Mouse (Mus musculus) neural tube, embryonic 12.5 days (tissue): ENCODE measurements around the gene Mcee. TPM values are rescaled to one million over a fixed set of nuclear protein-coding genes. Genes with fewer than 3 reads are reported as not detected.

Experiments
- ATAC-seq: fragments of 200-750 bp; cut with Nextera tagmentation; 2 replicates; pipeline ENCODE4 v1.8.0; 2017; ENCODE audit warnings: low read depth, mild to moderate bottlenecking, moderate TSS enrichment, moderate library complexity; ENCODE audit not compliant: low FRiP score
- H3K27ac ChIP-seq: fragments of 300-500 bp; sonication (generic); 2 replicates; pipeline ENCODE4 v1.5.1; 2016
- H3K27me3 ChIP-seq: fragments of 300-500 bp; sonication (generic); replicated peaks from 2 replicates; pipeline ENCODE4 v1.6.1; 2016; ENCODE audit warnings: mild to moderate bottlenecking
- H3K36me3 ChIP-seq: fragments of 300-500 bp; sonication (generic); 2 replicates; pipeline ENCODE4 v1.6.1; 2016; ENCODE audit warnings: mild to moderate bottlenecking
- H3K4me1 ChIP-seq: fragments of 300-500 bp; sonication (generic); 2 replicates; pipeline ENCODE4 v1.6.1; 2016
- H3K4me2 ChIP-seq: fragments of 300-500 bp; sonication (generic); replicated peaks from 2 replicates; pipeline ENCODE4 v1.6.1; 2016; ENCODE audit warnings: mild to moderate bottlenecking
- H3K4me3 ChIP-seq: fragments of 300-500 bp; sonication (generic); 2 replicates; pipeline ENCODE4 v1.5.1; 2016
- H3K9ac ChIP-seq: fragments of 300-500 bp; sonication (generic); 2 replicates; pipeline ENCODE4 v1.6.1; 2016; ENCODE audit warnings: mild to moderate bottlenecking
- H3K9me3 ChIP-seq: fragments of 300-500 bp; sonication (generic); 2 replicates; pipeline ENCODE4 v1.6.1; 2016; ENCODE audit warnings: mild to moderate bottlenecking
- WGBS: fragments of 180-500 bp; shearing (Covaris S2); methylation state at CpG from one replicate; pipeline ENCODE4 v1.1.7; 2016; 5-methylcytosine and 5-hydroxymethylcytosine counted together
- polyA plus RNA-seq: library from polyadenylated mRNA; unstranded; fragments of >200 nt; fragmentation: Nextera tagmentation; extraction: Ambion mirVana; gene quantifications from 2 replicates; pipeline ENCODE4 v1.2.1, GENCODE M21; 2016

Gene Mcee
- polyA plus RNA-seq, 1 experiment from 2014 or later = 34.8 TPM

GRCm38 (mm10) chr7:64450631-64451030 is 58.2 kb downstream of the Mcee start:
- no peaks in the 10 kb centered on the region for H3K36me3 ChIP-seq
- H3K9me3 ChIP-seq = no peaks in the 10 kb centered on the region
- no peak overlapping the region for H3K9ac ChIP-seq
- no peak for ATAC-seq
- no peak overlapping the region for H3K27ac ChIP-seq
- no peaks in the 10 kb centered on the region for H3K27me3 ChIP-seq
- no peak overlapping the region for H3K4me3 ChIP-seq
- WGBS = 91% methylated on average over 13 of the region's 13 CpGs
- H3K4me2 ChIP-seq = no peak overlapping the region
- 0 out of 2 replicates have a peak, but pooled peaks cover 5% of the 10 kb centered on the region for H3K4me1 ChIP-seq

- Histone ChIP-seq H3K9me3 (no peaks in the 10 kb centered on the region), H3K27me3 (no peaks in the 10 kb centered on the region), H3K36me3 (no peaks in the 10 kb centered on the region), H3K4me3 (no peak overlapping the region), H3K4me2 (no peak overlapping the region), H3K27ac (no peak overlapping the region), H3K4me1 (0 out of 2 replicates have a peak, but pooled peaks cover 5% of the 10 kb centered on the region), H3K9ac (no peak overlapping the region)
- ATAC-seq = peak; percentile 85
- 29% methylated on average over 4 of the region's 4 CpGs for WGBS
Observed at GRCm38 (mm10) chr7:64451441-64451840, 59.0 kb downstream of the Mcee start.

- Histone ChIP-seq H3K9ac (no peak overlapping the region), H3K4me1 (0 out of 2 replicates have a peak, but pooled peaks cover 5% of the 10 kb centered on the region), H3K9me3 (no peaks in the 10 kb centered on the region), H3K4me2 (no peak overlapping the region), H3K27ac (no peak overlapping the region), H3K27me3 (no peaks in the 10 kb centered on the region), H3K36me3 (no peaks in the 10 kb centered on the region), H3K4me3 (no peak overlapping the region)
- ATAC-seq = peak; percentile 25; the same call in 1 of the 2 replicates
- 85% methylated on average over 5 of the region's 5 CpGs for WGBS
Observed at GRCm38 (mm10) chr7:64451861-64452382, 59.5 kb downstream of the Mcee start.

- no peak overlapping the region for H3K4me2 ChIP-seq
- no peak overlapping the region for H3K27ac ChIP-seq
- 0 out of 2 replicates have a peak, but pooled peaks cover 5% of the 10 kb centered on the region for H3K4me1 ChIP-seq
Observed at GRCm38 (mm10) chr7:64452471-64453222, 60.2 kb downstream of the Mcee start.

GRCm38 (mm10) chr7:64456176-64456575 is 63.8 kb downstream of the Mcee start:
- Histone ChIP-seq H3K9me3 (no peaks in the 10 kb centered on the region), H3K27me3 (no peaks in the 10 kb centered on the region), H3K4me3 (no peak overlapping the region), H3K36me3 (no peaks in the 10 kb centered on the region), H3K27ac (no peak overlapping the region), H3K9ac (no peak overlapping the region), H3K4me1 (0 out of 2 replicates have a peak, but pooled peaks cover 5% of the 10 kb centered on the region), H3K4me2 (no peak overlapping the region)
- 86% methylated on average over 4 of the region's 4 CpGs for WGBS
- no peak for ATAC-seq

More at GRCm38 (mm10) chr7:64452471-64453222, 60.2 kb downstream of the Mcee start:
- Histone ChIP-seq H3K9me3 (no peaks in the 10 kb centered on the region), H3K4me3 (no peak overlapping the region), H3K9ac (no peak overlapping the region), H3K36me3 (no peaks in the 10 kb centered on the region), H3K27me3 (no peaks in the 10 kb centered on the region)
- no peak for ATAC-seq
- WGBS = 78% methylated on average over 4 of the region's 4 CpGs

GRCm38 (mm10) chr7:64456676-64457075 is 64.3 kb downstream of the Mcee start:
- H3K4me3 ChIP-seq = no peak overlapping the region
- no peak overlapping the region for H3K27ac ChIP-seq
- no peaks in the 10 kb centered on the region for H3K36me3 ChIP-seq
- ATAC-seq = no peak
- H3K9me3 ChIP-seq = no peaks in the 10 kb centered on the region
- H3K4me2 ChIP-seq = no peak overlapping the region
- 0 out of 2 replicates have a peak, but pooled peaks cover 3% of the 10 kb centered on the region for H3K4me1 ChIP-seq
- 86% methylated on average over 3 of the region's 3 CpGs for WGBS
- no peaks in the 10 kb centered on the region for H3K27me3 ChIP-seq
- no peak overlapping the region for H3K9ac ChIP-seq

- Histone ChIP-seq H3K27ac (no peak overlapping the region), H3K4me1 (no peaks in the 10 kb centered on the region), H3K27me3 (no peaks in the 10 kb centered on the region), H3K4me2 (no peak overlapping the region), H3K36me3 (no peaks in the 10 kb centered on the region), H3K9ac (no peak overlapping the region), H3K9me3 (no peaks in the 10 kb centered on the region), H3K4me3 (no peak overlapping the region)
- ATAC-seq = no peak
- WGBS = 89% methylated on average over 2 of the region's 2 CpGs
Observed at GRCm38 (mm10) chr7:64457811-64458210, 65.4 kb downstream of the Mcee start.

Other genes with a start within 250 kb of the Mcee start
- gene Trpm1, start 238.8 kb upstream of the Mcee start, polyA plus RNA-seq = 0.15 and 0.17 TPM in 2 replicates
- gene Mtmr10, start 105.0 kb upstream of the Mcee start, polyA plus RNA-seq = 13.6 and 14.5 TPM in 2 replicates
- gene Fan1, start 18.5 kb upstream of the Mcee start, polyA plus RNA-seq = 6.8 and 8.5 TPM in 2 replicates
- 38.9 and 46.6 TPM in 2 replicates for gene Mphosph10, start 339 bp upstream of the Mcee start, polyA plus RNA-seq
- 147 and 159 TPM in 2 replicates for gene Apba2, start 109.1 kb downstream of the Mcee start, polyA plus RNA-seq